Mouse (Mus musculus): ENCODE data around the gene Tpcn2. TPM values are rescaled to one million over a fixed set of nuclear protein-coding genes. Genes with fewer than 3 reads are reported as not detected.

Tpcn2 gene
- polyA plus RNA-seq, 1 experiment, result 4.3 TPM

- Histone ChIP-seq H3K27ac (replicated peaks; ENCODE audit: low read depth, low read length) (peak overlapping the region; percentile 71), H3K4me3 (ENCODE audit: insufficient read depth, low read depth, low read length) (peak overlapping the region; percentile 74), H3K4me1 (ENCODE audit: control insufficient read depth, insufficient read depth, insufficient read length, low read length) (peaks cover 10% of the 10 kb centered on the region)
These were observed 770 bp downstream of the Tpcn2 start for GRCm38 (mm10) chr7:145283041-145283440.

GRCm38 (mm10) chr7:145281396-145281795 is 2.4 kb downstream of the Tpcn2 start:
- Histone ChIP-seq H3K4me1 (ENCODE audit: control insufficient read depth, insufficient read depth, insufficient read length, low read length) (peaks cover 10% of the 10 kb centered on the region), H3K27ac (replicated peaks; ENCODE audit: low read depth, low read length) (no peak overlapping the region), H3K4me3 (ENCODE audit: insufficient read depth, low read depth, low read length) (no peak overlapping the region)

GRCm38 (mm10) chr7:145275488-145275887 is 8.3 kb downstream of the Tpcn2 start:
- Histone ChIP-seq H3K4me3 (ENCODE audit: insufficient read depth, low read depth, low read length) (no peak overlapping the region), H3K4me1 (ENCODE audit: control insufficient read depth, insufficient read depth, insufficient read length, low read length) (no peaks in the 10 kb centered on the region), H3K27ac (replicated peaks; ENCODE audit: low read depth, low read length) (no peak overlapping the region)

- Histone ChIP-seq H3K4me3 (ENCODE audit: insufficient read depth, low read depth, low read length) (no peak overlapping the region), H3K4me1 (ENCODE audit: control insufficient read depth, insufficient read depth, insufficient read length, low read length) (peaks cover 5% of the 10 kb centered on the region), H3K27ac (replicated peaks; ENCODE audit: low read depth, low read length) (no peak overlapping the region)
These were observed 12.9 kb downstream of the Tpcn2 start for GRCm38 (mm10) chr7:145270955-145271354.

- H3K4me3 ChIP-seq (ENCODE audit: insufficient read depth, low read depth, low read length), result no peak overlapping the region
- peaks cover 5% of the 10 kb centered on the region for H3K4me1 ChIP-seq (ENCODE audit: control insufficient read depth, insufficient read depth, insufficient read length, low read length)
- H3K27ac ChIP-seq (replicated peaks; ENCODE audit: low read depth, low read length), result no peak overlapping the region
These were observed 14.9 kb downstream of the Tpcn2 start for GRCm38 (mm10) chr7:145268890-145269289.

DNA sequence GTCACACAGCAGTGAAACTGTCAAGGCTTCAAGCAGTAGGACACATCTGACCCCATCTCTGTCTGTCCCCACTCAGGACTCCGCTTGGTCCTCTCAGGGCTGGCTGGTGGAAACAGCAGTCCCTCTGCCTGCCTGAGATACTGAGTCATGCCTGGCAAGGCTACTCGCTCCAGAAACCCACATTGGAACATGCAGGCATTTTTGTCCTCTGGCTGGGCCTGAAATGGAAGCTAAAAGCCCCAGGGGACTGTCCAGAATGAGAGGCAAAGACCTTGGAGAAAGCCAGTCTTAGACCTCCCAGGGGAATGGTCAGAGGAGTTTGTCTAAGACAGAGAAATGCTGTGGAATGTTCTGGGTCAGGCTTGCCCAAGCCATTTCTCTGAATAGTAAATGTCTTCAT is 17.8 kb downstream of the Tpcn2 start:
- Histone ChIP-seq H3K4me3 (ENCODE audit: insufficient read depth, low read depth, low read length) (no peak overlapping the region), H3K27ac (replicated peaks; ENCODE audit: low read depth, low read length) (peak overlapping the region; percentile 45; the same call in 1 of the 2 replicates), H3K4me1 (ENCODE audit: control insufficient read depth, insufficient read depth, insufficient read length, low read length) (peaks cover 5% of the 10 kb centered on the region)

- Histone ChIP-seq H3K27ac (replicated peaks; ENCODE audit: low read depth, low read length) (no peak overlapping the region), H3K4me3 (ENCODE audit: insufficient read depth, low read depth, low read length) (no peak overlapping the region), H3K4me1 (ENCODE audit: control insufficient read depth, insufficient read depth, insufficient read length, low read length) (peaks cover 5% of the 10 kb centered on the region)
These were observed 19.6 kb downstream of the Tpcn2 start for GRCm38 (mm10) chr7:145264202-145264601.

DNA sequence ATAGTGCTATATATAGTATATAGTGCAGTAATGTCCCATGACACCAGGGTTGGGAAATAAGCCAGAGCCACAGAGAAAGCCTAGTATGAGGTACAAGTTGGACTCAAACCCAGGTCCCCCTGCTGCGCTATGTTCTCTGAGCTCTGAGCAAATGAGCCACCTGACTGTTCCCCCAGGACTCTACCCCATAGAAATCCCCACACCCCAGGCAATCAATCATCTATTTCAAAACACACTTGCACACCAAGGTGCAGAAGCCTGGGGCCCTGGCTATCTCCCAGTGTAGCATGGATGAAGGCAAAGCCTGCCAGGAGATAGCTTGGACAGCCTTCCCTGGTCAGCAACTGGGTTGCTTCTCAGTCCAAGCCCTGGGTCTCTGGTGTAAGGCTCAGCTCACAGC is 27.7 kb downstream of the Tpcn2 start:
- no peak overlapping the region for H3K4me3 ChIP-seq (ENCODE audit: insufficient read depth, low read depth, low read length)
- peaks cover 7% of the 10 kb centered on the region; the same call in 1 of the 2 replicates for H3K4me1 ChIP-seq (ENCODE audit: control insufficient read depth, insufficient read depth, insufficient read length, low read length)
- no peak overlapping the region for H3K27ac ChIP-seq (replicated peaks; ENCODE audit: low read depth, low read length)

GRCm38 (mm10) chr7:145253986-145254630 is 29.7 kb downstream of the Tpcn2 start:
- H3K4me1 ChIP-seq (ENCODE audit: control insufficient read depth, insufficient read depth, insufficient read length, low read length), result peaks cover 7% of the 10 kb centered on the region; the same call in 1 of the 2 replicates
- no peak overlapping the region for H3K27ac ChIP-seq (replicated peaks; ENCODE audit: low read depth, low read length)
- H3K4me3 ChIP-seq (ENCODE audit: insufficient read depth, low read depth, low read length), result no peak overlapping the region

DNA sequence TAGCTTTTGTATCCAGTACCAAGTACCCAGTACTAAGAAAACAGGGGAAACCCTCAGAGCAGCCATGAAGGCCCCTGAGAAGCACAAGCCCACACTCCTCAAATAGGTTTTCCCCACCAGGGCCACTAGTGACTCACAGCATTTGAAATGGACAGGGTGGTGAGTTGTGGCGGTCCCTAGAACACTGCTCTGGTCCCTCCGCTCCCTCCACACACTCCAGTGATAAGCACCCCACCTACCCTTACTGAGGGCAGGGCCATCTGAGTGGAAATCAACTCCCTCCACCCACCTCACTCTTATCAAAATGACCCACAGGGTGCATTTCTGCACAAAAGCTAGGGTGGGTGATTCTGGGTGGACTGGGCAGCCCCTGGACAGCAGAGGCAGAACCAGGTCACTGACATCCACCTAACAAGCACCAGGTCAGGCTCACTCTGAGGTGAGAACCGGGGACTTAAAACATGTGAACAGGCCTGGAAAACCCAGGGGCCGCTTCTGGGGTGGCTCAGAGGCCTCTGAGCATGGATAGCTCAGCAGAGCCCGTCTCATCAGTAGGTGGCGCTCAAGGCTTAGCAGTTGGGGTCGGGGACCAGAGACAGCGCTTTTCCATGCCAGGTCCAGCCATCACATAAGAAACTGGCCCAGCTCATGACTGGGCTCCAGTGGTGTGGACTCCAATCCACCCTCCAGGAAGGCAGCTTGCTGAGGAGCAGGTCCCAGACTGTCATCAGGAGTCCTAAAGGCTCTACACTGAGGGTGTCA is 30.9 kb downstream of the Tpcn2 start:
- peaks cover 7% of the 10 kb centered on the region; the same call in 1 of the 2 replicates for H3K4me1 ChIP-seq (ENCODE audit: control insufficient read depth, insufficient read depth, insufficient read length, low read length)
- no peak overlapping the region for H3K27ac ChIP-seq (replicated peaks; ENCODE audit: low read depth, low read length)
- H3K4me3 ChIP-seq (ENCODE audit: insufficient read depth, low read depth, low read length), result no peak overlapping the region

DNA sequence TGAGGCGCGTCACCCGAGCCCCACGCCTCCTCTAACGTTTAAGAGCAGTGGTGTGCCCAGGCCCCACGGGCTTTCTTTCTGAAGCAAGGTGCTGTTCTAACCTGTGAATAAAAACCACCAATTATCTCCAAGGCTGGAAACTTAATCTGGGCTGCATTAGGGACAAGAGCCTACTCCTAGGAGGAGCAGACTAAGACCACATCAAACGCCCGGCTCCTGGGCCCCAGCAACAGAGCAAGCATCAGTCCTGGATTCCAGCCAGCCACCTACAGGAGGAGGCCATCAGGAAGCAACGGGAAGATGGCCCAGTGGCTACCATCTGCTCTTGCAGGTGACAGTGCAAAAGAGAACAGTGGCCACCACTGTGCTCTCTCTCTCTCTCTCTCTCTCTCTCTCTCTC is 33.6 kb downstream of the Tpcn2 start:
- Histone ChIP-seq H3K4me1 (ENCODE audit: control insufficient read depth, insufficient read depth, insufficient read length, low read length) (no peaks in the 10 kb centered on the region), H3K27ac (replicated peaks; ENCODE audit: low read depth, low read length) (no peak overlapping the region), H3K4me3 (ENCODE audit: insufficient read depth, low read depth, low read length) (no peak overlapping the region)

- Histone ChIP-seq H3K4me1 (ENCODE audit: control insufficient read depth, insufficient read depth, insufficient read length, low read length) (no peaks in the 10 kb centered on the region), H3K27ac (replicated peaks; ENCODE audit: low read depth, low read length) (no peak overlapping the region), H3K4me3 (ENCODE audit: insufficient read depth, low read depth, low read length) (no peak overlapping the region)
These were observed 34.9 kb downstream of the Tpcn2 start for GRCm38 (mm10) chr7:145248911-145249310.

DNA sequence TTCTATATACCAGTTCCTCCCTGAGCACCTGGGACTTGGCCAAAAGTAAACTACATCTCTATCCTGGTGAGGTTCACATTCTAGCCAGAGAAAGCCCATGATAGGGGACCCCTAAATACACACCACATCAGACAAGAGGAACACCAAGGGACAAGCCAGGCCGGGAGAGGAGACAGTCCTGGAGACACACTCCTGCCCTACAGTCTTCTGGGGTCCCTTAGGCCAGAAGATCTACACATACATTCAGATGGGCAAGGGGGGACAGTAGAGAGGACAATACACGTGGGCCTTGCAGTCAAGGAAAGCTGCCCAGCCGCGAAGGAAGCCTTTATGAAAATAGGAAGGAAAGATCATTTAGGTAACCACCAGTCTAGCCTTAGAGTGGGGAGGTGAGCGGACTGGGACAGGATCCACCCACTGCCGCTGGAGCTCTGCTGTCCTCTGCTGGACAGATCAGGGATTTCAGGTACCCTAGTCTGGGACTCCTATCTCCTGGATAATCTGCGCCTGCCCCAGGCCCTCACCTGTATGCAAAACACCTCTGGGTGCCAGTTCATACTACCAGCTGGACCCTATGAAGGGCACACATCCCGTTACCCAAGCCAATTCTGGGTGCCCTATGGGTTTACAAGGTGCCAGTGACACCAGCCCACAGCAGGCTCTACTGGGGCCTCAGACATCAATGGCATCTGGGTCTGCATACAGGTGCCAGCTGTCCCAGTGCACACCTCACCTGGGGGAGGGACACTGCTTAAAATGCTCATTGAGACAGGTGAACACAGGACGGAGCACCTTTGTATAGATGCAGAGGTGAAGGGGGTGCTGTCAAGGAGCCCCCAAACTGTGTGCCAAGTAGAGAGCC is 40.7 kb downstream of the Tpcn2 start:
- H3K4me3 ChIP-seq (ENCODE audit: insufficient read depth, low read depth, low read length), result no peak overlapping the region
- H3K4me1 ChIP-seq (ENCODE audit: control insufficient read depth, insufficient read depth, insufficient read length, low read length), result no peaks in the 10 kb centered on the region; the same call in 1 of the 2 replicates
- H3K27ac ChIP-seq (replicated peaks; ENCODE audit: low read depth, low read length), result no peak overlapping the region

DNA sequence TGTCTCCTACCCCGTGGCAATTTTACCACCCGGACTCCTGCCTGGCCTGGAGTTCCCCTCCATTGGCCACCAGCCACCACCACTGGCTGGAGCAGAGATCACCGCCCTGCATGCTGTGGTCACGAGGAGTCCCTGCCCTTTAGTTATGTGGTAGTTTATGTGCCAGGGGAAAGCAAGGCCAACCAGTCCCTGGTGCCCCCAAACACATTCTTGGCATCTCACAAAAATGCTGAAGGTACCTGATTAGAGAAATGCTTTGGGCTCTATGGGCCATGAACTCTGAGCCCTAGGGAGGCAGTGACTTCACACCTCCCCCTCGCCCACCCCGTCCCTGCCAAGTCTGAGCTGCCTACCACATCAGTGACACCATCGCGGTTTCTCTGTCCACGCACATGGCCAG is 41.8 kb downstream of the Tpcn2 start:
- Histone ChIP-seq H3K27ac (replicated peaks; ENCODE audit: low read depth, low read length) (no peak overlapping the region), H3K4me1 (ENCODE audit: control insufficient read depth, insufficient read depth, insufficient read length, low read length) (no peaks in the 10 kb centered on the region; the same call in 1 of the 2 replicates), H3K4me3 (ENCODE audit: insufficient read depth, low read depth, low read length) (no peak overlapping the region)

GRCm38 (mm10) chr7:145240929-145241328 is 42.9 kb downstream of the Tpcn2 start:
- H3K4me3 ChIP-seq (ENCODE audit: insufficient read depth, low read depth, low read length), result no peak overlapping the region
- no peak overlapping the region for H3K27ac ChIP-seq (replicated peaks; ENCODE audit: low read depth, low read length)
- H3K4me1 ChIP-seq (ENCODE audit: control insufficient read depth, insufficient read depth, insufficient read length, low read length), result no peaks in the 10 kb centered on the region; the same call in 1 of the 2 replicates
